Mouse (Mus musculus) kidney, adult 2 months (tissue): ENCODE results near the gene Aebp1.

Experiments used
- CTCF ChIP-seq: fragments of 200-500 bp; conservative IDR thresholded peaks from 2 replicates; pipeline ENCODE4 v1.5.1; 2011; ENCODE audit warnings: low read depth, mild to moderate bottlenecking, control low read depth, low read length, moderate library complexity, mixed read lengths; ENCODE audit not compliant: insufficient read depth, insufficient read length
- POLR2A ChIP-seq: fragments of 200-500 bp; IDR thresholded peaks from one replicate; pipeline ENCODE4 v1.6.1; 2011; ENCODE audit warnings: low read depth, low read length, control low read depth

DNA sequence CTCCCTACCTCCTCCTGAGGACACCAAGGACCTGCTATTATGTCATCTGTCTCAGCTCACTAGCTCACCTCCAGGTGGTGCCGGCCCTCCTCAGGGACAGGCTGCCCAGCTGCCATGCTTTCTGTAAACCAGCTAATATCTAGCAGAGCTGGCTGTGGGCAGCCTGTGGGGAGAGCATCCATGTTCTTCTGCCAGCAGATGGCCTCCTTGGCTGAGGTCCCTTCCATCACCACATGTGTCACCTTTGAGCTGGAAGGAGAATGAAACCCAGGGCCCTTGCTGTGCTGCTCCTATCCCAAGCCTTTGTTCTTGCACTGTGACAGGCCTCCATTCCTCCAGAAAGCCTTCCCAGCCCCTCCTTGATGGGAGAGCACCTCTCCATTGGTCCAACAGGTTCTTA is 25.6 kb upstream of the Aebp1 start:
- TF ChIP-seq CTCF (peak; percentile 32; the same call in 1 of the 2 replicates), POLR2A (no peak)
